Mouse (Mus musculus): ENCODE measurements at regions not wholly inside any gene's neighbourhood (a gene's known extent, or its start where the extent isn't known, plus 50 kb on each side); places are given as distances from the start of the nearest gene placed in this dataset.

DNA sequence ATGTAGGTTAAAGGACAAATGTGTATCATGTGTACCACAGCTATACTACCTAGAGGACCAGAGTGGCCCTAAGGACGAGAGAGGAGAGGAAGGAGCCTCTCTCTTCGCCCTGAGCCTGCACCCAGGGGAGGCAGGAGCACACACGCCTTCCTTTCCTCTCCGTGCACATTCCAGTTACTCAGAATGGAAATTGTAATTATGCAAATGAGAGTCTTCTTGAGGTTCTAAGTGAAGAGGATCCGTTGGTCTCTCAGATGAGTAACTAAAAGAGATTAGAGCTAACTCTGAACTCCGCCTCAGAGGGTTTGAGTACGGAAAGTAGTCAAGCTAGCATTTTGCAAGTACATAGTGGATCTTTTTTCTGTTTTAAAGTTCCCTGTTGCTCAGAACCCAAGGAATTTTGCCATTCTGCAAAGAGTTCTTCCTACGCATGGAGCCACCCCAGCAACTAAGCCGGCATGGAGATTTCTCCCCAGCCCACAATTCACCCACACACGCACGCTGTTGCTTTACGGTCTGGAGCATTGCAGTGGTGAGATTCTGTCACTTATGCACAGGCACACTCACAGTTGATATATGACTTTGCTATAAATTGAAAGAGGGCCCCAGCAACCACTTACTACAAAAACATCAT is 56.0 kb upstream of the Cpeb4 start:
- Histone ChIP-seq H3K4me2 (replicated peaks; ENCODE audit: low read depth, low read length) (no peak overlapping the region), H3K4me3 (ENCODE audit: low read depth, low read length) (no peak overlapping the region), H3K27me3 (ENCODE audit: control insufficient read depth, insufficient read depth, low read length) (no peaks in the 10 kb centered on the region), H3K9me3 (ENCODE audit: control insufficient read depth, low read length) (no peaks in the 10 kb centered on the region), H3K27ac (ENCODE audit: low read depth, low read length) (no peak overlapping the region), H3K9ac (ENCODE audit: low read depth, low read length) (no peak overlapping the region), H3K4me1 (replicated peaks; ENCODE audit: control insufficient read depth, insufficient read depth, low read length) (no peaks in the 10 kb centered on the region), H3K36me3 (ENCODE audit: control insufficient read depth, insufficient read depth, low read length) (no peaks in the 10 kb centered on the region)
- WGBS: 79% methylated on average over 12 of the region's 12 CpGs
- DNase-seq (ENCODE audit: low spot score): no peak
- ATAC-seq (ENCODE audit: low FRiP score): no peak

DNA sequence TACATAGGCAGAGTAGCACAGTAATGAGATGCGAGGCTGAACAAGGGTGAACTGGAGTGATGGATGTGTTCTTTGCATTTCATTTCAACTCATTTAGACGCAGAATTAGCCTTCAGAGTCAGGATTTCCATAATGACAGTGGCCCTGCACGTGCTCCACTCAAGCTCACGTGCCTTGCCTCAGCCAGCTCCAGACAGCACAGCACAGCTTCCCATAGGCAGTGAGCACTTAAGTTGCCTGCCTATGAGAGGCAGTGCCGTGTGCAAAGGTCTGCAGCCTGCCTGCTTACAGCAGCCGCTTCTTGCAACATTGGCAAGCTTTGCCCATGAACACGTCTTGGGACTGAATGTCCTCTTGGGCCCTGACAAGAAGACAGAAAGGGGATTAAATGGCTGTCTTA is 54.0 kb upstream of the Cpeb4 start:
- no peak overlapping the region for H3K4me3 ChIP-seq (ENCODE audit: low read depth, low read length)
- no peak overlapping the region for H3K4me2 ChIP-seq (replicated peaks; ENCODE audit: low read depth, low read length)
- no peaks in the 10 kb centered on the region for H3K4me1 ChIP-seq (replicated peaks; ENCODE audit: control insufficient read depth, insufficient read depth, low read length)
- no peaks in the 10 kb centered on the region for H3K9me3 ChIP-seq (ENCODE audit: control insufficient read depth, low read length)
- WGBS: 54% methylated on average over 7 of the region's 7 CpGs
- no peaks in the 10 kb centered on the region for H3K36me3 ChIP-seq (ENCODE audit: control insufficient read depth, insufficient read depth, low read length)
- no peaks in the 10 kb centered on the region for H3K27me3 ChIP-seq (ENCODE audit: control insufficient read depth, insufficient read depth, low read length)
- H3K9ac ChIP-seq (ENCODE audit: low read depth, low read length): no peak overlapping the region
- DNase-seq (ENCODE audit: low spot score): peak; percentile 47
- no peak overlapping the region for H3K27ac ChIP-seq (ENCODE audit: low read depth, low read length)
- peak; percentile 89 for ATAC-seq (ENCODE audit: low FRiP score)

DNA sequence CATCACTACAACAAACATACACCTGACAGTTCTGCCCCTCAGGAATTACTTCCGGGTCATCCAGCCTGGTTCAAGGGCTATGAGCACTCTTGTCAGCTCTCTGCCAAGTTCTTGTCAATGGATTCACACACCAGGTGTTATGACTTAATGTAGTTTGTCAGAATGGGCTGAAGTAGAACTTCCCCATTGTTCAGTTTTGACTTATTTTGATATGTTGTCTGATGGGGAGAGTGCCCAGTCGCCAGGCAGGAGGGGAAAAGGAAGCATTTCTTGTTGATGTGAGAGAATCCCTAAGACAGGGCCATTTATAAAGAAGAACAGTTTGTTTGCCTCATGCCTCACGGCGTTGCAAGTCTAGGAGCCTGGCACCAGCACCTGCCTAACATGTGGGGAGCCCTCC is 52.0 kb upstream of the Cpeb4 start:
- no peak overlapping the region for H3K4me3 ChIP-seq (ENCODE audit: low read depth, low read length)
- no peak overlapping the region for H3K9ac ChIP-seq (ENCODE audit: low read depth, low read length)
- no peaks in the 10 kb centered on the region for H3K9me3 ChIP-seq (ENCODE audit: control insufficient read depth, low read length)
- no peaks in the 10 kb centered on the region for H3K4me1 ChIP-seq (replicated peaks; ENCODE audit: control insufficient read depth, insufficient read depth, low read length)
- H3K4me2 ChIP-seq (replicated peaks; ENCODE audit: low read depth, low read length): no peak overlapping the region
- DNase-seq (ENCODE audit: low spot score) (no peak), ATAC-seq (ENCODE audit: low FRiP score) (no peak)
- no peak overlapping the region for H3K27ac ChIP-seq (ENCODE audit: low read depth, low read length)
- H3K36me3 ChIP-seq (ENCODE audit: control insufficient read depth, insufficient read depth, low read length): no peaks in the 10 kb centered on the region
- WGBS: 93% methylated on average over 4 of the region's 4 CpGs
- no peaks in the 10 kb centered on the region for H3K27me3 ChIP-seq (ENCODE audit: control insufficient read depth, insufficient read depth, low read length)

DNA sequence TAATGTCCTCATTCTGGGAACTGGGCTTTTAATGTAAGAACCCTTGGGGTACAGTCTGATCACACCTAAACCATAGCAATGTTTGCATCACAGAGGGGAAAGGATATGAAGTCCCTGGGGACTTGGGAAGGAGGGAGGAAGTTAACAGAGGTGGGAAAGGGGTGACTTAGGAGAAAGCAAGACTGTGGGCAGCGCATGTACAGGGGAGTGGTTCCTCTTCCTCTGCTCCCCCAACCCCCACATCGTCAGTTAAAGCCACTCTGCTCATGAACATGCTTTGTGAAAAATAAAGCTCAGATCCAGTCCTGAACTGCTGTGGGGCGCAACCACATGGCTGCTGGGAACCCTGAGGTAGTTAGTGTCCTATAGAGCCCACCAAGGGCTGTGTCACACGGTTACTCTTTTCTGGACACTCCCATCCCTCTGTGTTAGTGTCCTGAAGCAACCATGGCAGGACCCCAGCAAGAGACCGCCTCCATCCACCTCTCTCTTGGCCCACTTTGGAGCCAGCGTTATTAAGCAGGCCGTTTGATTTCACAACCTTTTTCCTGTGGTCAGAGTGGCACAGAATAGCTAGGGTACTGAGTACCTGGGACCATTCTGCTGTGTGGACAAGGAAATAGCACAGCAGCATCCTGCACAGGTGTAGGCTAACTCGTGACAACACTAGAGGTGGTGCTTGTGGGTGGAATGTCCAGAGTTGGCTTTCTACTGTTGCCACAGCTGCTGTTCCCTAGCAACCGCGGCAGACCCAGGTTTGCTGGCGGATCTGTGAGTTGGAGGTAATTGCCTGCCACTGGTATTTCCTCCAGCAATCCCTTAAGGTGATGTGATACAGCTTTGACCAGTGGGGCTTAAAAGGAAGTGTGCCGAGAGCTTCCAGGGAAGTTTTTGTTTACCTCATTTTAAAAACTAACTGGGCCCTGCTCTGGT is 50.3 kb upstream of the Cpeb4 start:
- DNase-seq (ENCODE audit: low spot score) (no peak), ATAC-seq (ENCODE audit: low FRiP score) (no peak)
- Histone ChIP-seq H3K9me3 (ENCODE audit: control insufficient read depth, low read length) (no peaks in the 10 kb centered on the region), H3K4me1 (replicated peaks; ENCODE audit: control insufficient read depth, insufficient read depth, low read length) (no peaks in the 10 kb centered on the region), H3K4me3 (ENCODE audit: low read depth, low read length) (no peak overlapping the region), H3K27ac (ENCODE audit: low read depth, low read length) (no peak overlapping the region), H3K36me3 (ENCODE audit: control insufficient read depth, insufficient read depth, low read length) (no peaks in the 10 kb centered on the region), H3K27me3 (ENCODE audit: control insufficient read depth, insufficient read depth, low read length) (no peaks in the 10 kb centered on the region), H3K4me2 (replicated peaks; ENCODE audit: low read depth, low read length) (no peak overlapping the region), H3K9ac (ENCODE audit: low read depth, low read length) (no peak overlapping the region)
- WGBS: 64% methylated on average over 12 of the region's 12 CpGs

Measured in hindbrain, embryonic 11.5 days (tissue).